Mouse (Mus musculus) left cerebral cortex, postnatal 14 days (tissue): ENCODE results near the gene Ap4b1. TPM values are rescaled to one million over a fixed set of nuclear protein-coding genes. Genes with fewer than 3 reads are reported as not detected.
"Not testable (repeated sequence)": the region's sequence is repeated elsewhere in the genome, so short reads cannot be mapped to it uniquely, and the experiment has no call there.

Experiments used
- DNase-seq, 2 experiments: peaks; one replicate each; pipeline ENCODE4 v3.0.0; 2021 to 2022; ENCODE audit warnings: low spot score in 2 of 2, mixed read lengths in 1 of 2
- intact Hi-C: fragments of 180-260 bp; cut with DNase I; formaldehyde crosslinking; loops from one replicate; pipeline ENCODE4 v1.15.1; 2025
- total RNA-seq, 2 experiments: library from RNA; stranded (reverse); gene quantifications; 2 replicates each; pipeline ENCODE4 v1.2.3; 2021

Ap4b1 gene
- total RNA-seq, 2 experiments from 2014 or later: 12.8 to 13.4 TPM

- DNase-seq, intact Hi-C loops: not testable (repeated sequence)
These were observed 17.3 kb upstream of the Ap4b1 start for GRCm38 (mm10) chr3:103792111-103792406.

DNA sequence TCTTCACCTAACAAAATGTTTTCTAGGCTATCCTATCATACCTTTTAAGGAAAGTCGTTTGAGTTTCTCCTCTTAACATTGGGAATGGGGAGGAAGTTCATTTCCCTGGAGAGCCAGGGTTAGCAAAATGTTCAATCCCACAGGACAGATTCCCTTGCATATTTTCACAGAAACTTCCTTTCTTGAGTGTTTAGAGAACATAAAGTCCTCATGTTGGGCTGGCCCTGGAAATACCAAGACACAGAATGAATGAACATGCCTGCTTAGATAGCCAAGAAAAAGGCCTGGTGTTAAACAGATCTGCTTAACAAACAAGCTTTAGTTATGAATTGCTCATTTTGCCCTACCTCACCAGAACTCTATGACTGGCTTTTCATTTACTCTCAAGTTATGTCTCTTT, 16.8 kb upstream of the Ap4b1 start:
- intact Hi-C loops: no loop called here
- no peak for DNase-seq

GRCm38 (mm10) chr3:103796389-103796788, 12.9 kb upstream of the Ap4b1 start:
- intact Hi-C loops: no loop called here
- DNase-seq: no peak

- DNase-seq: no peak
- intact Hi-C loops: no loop called here
These were observed 9.8 kb upstream of the Ap4b1 start for GRCm38 (mm10) chr3:103799507-103799906.

DNA sequence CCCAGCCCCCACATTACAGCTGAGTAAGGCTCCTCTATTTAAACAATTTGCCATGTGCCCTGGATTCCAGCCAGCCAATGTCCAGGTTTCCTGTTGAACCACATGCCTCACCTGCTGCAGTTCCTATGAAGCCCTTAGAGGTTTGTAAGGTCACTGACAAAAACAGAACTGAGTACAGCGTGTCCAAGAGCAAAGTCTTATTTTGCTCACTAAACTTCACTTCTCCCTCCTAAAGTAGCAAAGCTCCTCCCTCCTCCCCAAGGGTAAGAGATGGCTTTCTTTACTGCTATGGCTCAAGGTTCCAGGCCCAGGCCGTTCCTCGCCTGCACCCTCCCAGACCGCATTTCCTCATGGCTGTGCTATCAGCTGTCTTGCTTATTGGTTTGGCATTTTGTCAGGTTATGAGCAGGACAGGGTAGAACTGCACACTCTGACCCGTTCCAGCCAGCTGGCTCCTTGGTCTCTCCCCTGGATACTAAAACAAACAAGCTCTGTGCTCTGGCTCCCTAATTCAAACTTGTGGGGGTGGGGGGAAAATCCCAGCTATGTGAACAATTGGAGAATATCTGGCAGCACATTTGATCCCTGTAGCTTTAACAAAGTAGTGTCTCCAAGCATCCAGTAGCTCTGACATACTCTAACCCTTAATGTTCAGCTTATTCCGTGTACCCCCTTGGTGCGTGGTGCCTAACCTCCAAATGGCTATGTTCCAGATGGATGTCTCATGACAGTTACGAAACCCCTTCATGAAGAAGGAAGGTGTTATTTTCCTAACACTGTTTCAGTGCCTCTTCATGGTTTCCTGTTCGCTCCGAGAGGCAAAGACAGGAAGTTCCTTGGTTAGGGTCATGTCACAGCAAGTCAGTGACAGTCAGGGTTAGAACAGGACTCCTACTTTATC, 7.4 kb upstream of the Ap4b1 start:
- intact Hi-C loops: no loop called here
- peak; percentile 54 to 80 for DNase-seq

DNA sequence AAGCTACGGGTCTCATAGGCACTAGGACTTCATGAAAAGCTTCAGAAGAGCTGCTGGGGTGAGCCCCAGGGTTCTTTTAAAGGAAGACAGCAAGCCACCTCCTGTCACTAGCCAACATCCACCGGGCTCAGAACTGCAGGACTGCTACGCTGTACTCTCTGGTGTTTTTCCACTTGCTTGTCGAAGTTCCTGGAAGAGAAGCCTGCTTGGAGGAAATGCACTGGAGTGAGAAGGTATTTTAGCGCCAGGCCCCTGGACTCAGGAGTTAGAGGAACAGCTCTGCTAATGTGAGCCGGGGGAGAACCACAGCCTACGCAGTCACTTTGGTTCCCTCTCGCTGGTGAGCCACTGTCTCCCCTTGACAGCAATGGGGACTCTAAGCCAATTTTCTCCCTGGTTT, 6.5 kb upstream of the Ap4b1 start:
- DNase-seq: no peak
- intact Hi-C loops: no loop called here

DNA sequence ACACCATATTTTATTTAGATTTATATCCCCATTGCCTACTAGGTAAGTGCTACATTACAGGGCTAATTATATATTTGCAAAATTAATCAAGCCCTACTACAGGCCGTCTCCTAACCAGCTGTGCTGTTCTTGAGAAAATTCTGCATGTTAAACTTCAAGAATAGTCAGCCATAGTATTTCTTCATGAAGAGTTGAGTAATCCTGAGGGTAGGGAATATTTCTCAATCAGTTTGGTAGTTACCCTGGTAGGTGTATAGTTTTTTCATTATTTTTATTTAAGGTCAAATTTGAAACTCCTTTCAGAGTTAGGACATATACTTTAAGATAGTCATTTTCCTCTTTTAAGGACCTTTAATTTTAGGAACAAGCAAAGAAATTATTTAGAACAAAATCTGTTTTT, 3.6 kb upstream of the Ap4b1 start:
- intact Hi-C loops: no loop called here

GRCm38 (mm10) chr3:103809799-103810150, 455 bp downstream of the Ap4b1 start:
- no peak for DNase-seq
- intact Hi-C loops: loop anchor here (1.0 kb wide), 1 partner anchor 18 kb away; the partner anchor contains the start of gene Hipk1

More for the DNA sequence above, 3.6 kb upstream of the Ap4b1 start:
- no peak for DNase-seq

DNA sequence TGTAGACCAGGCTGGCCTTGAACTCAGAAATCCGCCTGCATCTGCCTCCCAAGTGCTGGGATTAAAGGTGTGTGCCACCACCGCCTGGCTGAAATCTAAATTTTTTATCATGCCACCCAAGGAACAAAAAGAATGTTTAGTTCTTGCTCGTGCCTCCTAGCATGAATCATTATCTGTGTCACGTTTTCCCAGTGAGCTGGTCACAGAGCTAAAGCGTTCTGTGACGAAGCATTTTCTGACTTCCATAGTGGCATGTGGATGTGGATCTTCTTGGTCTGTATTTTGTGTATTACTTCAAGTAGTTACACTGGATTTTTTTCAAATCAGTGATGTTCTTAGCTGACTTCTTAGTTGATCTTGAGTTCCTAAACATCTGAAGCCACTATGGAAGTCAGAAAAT, 1.6 kb downstream of the Ap4b1 start:
- DNase-seq: no peak
- intact Hi-C loops: no loop called here

DNA sequence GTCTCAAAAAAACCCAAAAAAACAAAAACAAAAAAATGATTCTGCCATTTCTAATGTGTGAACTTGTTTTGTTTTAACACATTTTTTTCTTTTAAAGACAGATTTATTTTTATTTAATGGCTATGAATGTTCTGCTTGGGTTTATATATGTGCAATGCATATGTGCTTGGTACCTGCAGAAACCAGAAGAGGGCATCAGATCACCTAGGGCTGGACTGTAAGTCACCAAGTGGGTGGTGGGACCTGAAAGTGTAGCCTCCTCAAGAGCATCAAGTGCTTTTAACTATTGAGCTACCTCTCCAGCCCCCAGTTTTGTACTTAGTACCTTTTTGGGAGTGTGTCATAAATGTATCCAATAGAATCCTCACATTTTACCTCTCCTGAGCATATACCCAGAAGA, 18.2 kb downstream of the Ap4b1 start:
- intact Hi-C loops: no loop called here
- DNase-seq: no peak

- intact Hi-C loops: no loop called here
- DNase-seq: no peak
These were observed 19.7 kb downstream of the Ap4b1 start for GRCm38 (mm10) chr3:103829036-103829435.

GRCm38 (mm10) chr3:103830681-103831080, 21.4 kb downstream of the Ap4b1 start:
- DNase-seq, intact Hi-C loops: not testable (repeated sequence)

GRCm38 (mm10) chr3:103831146-103831545, 21.8 kb downstream of the Ap4b1 start:
- no peak for DNase-seq
- intact Hi-C loops: no loop called here

DNA sequence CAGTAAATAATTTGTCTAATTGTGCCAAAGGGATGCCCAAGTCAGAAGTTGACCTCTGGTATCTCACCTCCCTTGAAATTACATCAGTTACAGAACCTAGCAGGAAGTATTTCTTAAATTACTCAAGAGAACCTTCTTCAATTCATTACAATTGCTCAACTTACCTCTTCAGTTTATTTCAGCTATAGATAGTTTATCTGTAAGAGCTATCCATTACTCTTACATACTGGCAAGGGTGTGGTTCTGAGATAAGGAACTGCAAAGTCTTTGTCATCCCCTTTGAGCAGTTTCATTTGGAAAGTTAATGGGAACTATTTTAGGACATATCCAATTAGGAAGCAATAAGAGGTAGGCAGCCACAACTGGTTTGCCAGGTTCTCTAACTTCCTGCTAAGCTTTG, 23.1 kb downstream of the Ap4b1 start, which contains the start of gene Bcl2l15:
Gene Bcl2l15 (plus strand): TSS at position 176 of the 400 bp plus-strand sequence.
- intact Hi-C loops: no loop called here
- no peak for DNase-seq

GRCm38 (mm10) chr3:103834001-103834400, 24.7 kb downstream of the Ap4b1 start:
- DNase-seq: no peak
- intact Hi-C loops: no loop called here

DNA sequence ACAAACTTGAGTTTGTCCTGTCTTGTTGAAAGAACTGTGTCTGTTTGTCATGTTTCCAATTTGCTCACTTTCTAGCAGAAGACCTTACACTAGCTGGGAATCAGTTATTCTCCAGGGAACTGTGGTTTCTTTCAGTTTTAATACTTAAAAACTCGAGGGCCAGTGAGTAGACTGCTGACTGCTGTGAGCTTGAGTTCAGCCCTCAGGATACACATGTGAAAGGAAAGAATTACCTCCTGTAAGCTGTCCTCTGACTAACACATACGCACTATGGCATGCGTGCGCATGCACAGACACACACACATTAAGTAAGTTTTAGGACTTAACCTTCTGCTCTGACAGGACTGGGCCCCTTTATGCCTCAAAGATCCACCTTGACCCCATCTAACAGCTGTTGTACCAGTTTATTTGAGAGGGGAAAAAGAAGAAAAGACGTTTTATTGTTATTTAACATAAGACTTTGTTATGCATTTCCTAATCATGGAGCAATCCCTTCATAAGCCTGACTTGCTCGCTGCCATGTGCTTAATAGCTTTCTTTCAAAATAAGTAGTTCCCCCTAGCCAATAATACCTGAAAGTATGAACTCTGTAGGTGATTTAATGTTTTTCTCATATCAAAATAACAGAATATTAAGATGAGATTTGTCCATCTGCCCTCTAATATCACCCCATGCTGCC, 26.1 kb downstream of the Ap4b1 start:
- no peak for DNase-seq
- intact Hi-C loops: no loop called here

- DNase-seq: no peak
- intact Hi-C loops: no loop called here
These were observed 26.6 kb downstream of the Ap4b1 start for GRCm38 (mm10) chr3:103835951-103836310.

- DNase-seq: no peak
- intact Hi-C loops: no loop called here
These were observed 27.1 kb downstream of the Ap4b1 start for GRCm38 (mm10) chr3:103836453-103836852.

GRCm38 (mm10) chr3:103839711-103840110, 30.4 kb downstream of the Ap4b1 start:
- DNase-seq: no peak
- intact Hi-C loops: no loop called here

- intact Hi-C loops, DNase-seq: not testable (repeated sequence)
These were observed 30.9 kb downstream of the Ap4b1 start for GRCm38 (mm10) chr3:103840195-103840594.

GRCm38 (mm10) chr3:103840946-103841345, 31.6 kb downstream of the Ap4b1 start:
- DNase-seq, intact Hi-C loops: not testable (repeated sequence)
